Mouse (Mus musculus) E14TG2a.4 (cell line): ENCODE measurements around the gene Osbpl6.

Source experiments
- CTCF ChIP-seq: conservative IDR thresholded peaks from 2 replicates; pipeline ENCODE4 v1.5.1; 2014; ENCODE audit warnings: low read length
- NANOG ChIP-seq: IDR thresholded peaks from 2 replicates; pipeline ENCODE4 v1.6.1; 2014; ENCODE audit warnings: borderline replicate concordance, low read length, mixed read lengths
- POU5F1 ChIP-seq: IDR thresholded peaks from 2 replicates; pipeline ENCODE4 v1.6.1; 2014; ENCODE audit warnings: low read length, borderline replicate concordance

DNA sequence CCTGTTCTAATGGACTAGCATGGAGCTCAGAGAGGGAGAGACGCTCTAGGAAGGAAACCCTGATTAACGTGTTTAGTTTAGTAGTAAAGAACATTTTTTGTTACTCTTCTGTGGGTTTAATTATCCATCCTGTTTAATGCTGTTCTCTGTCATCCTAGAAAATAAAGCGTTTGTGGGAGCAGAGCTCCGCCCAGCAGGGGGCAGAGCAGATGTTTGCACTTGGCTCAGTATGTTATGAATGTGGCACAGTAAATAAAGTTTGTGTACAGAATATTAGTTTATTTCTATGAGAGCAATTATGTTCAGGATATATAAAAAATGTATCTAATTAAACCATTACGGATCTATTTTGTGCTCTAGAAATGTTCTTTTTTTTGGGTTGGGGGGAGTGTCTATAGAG lies 192.9 kb downstream of the Osbpl6 start:
- TF ChIP-seq CTCF (no peak), NANOG (no peak), POU5F1 (no peak)
